Mouse (Mus musculus): ENCODE measurements around the gene Ret.

DNA sequence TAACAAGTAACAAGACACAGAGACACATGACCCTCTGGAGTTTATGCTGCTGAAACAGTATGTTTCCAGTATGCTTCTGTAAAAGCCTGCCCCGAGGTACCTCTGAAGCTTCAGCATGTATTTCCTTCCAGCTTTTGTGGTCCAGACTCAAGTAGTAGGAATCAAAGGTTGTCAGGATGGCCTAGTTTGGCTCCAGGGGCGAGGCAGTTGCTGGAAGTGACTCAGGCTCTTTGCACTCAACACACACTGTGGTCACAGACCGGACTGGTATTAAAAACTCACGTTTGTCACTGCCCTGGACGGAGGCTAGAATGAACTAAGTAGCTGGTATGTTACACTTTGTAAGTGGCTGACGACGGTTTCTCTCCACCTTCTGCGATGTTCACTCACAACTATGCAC lies 46.5 kb downstream of the Ret start:
- TF ChIP-seq GATA1 (IDR thresholded peaks at IDR 0.05; ENCODE audit: borderline replicate concordance, low read length) (no peak), FLI1 (IDR thresholded peaks at IDR 0.05; ENCODE audit: low read length) (no peak)

Measured in megakaryocyte, embryonic 14.5 days (primary cell).